Mouse (Mus musculus) frontal cortex, postnatal 10 days (tissue): ENCODE results near the gene Olfr1357.

Experiments
- DNase-seq, 2 experiments: peaks; one replicate each; pipeline ENCODE4 v3.0.0; 2022; ENCODE audit warnings: low spot score in 2 of 2, mixed read lengths in 1 of 2

The Olfr1357 gene

GRCm38 (mm10) chr10:78581121-78581520 lies 36.8 kb downstream of the Olfr1357 start:
- no peak for DNase-seq

GRCm38 (mm10) chr10:78578204-78578603 lies 39.7 kb downstream of the Olfr1357 start:
- DNase-seq: no peak

- DNase-seq: no peak
These were observed 41.3 kb downstream of the Olfr1357 start for GRCm38 (mm10) chr10:78576435-78577184.

GRCm38 (mm10) chr10:78575690-78576089 lies 42.2 kb downstream of the Olfr1357 start:
- DNase-seq: no peak

GRCm38 (mm10) chr10:78575105-78575632 lies 42.7 kb downstream of the Olfr1357 start:
- DNase-seq: no peak

GRCm38 (mm10) chr10:78574250-78575104 lies 43.4 kb downstream of the Olfr1357 start, which contains the start of gene Ilvbl:
TSS of gene Ilvbl (plus strand) at chr10:78574346.
- DNase-seq: peak; percentile 90 to 93

GRCm38 (mm10) chr10:78573226-78573625 lies 44.6 kb downstream of the Olfr1357 start:
- DNase-seq: no peak

GRCm38 (mm10) chr10:78570897-78571296 lies 47.0 kb downstream of the Olfr1357 start:
- DNase-seq: no peak

- DNase-seq: no peak
These were observed 47.5 kb downstream of the Olfr1357 start for GRCm38 (mm10) chr10:78570416-78570815.

GRCm38 (mm10) chr10:78569686-78570085 lies 48.2 kb downstream of the Olfr1357 start:
- DNase-seq: no peak

GRCm38 (mm10) chr10:78569191-78569590 lies 48.7 kb downstream of the Olfr1357 start:
- DNase-seq: no peak

GRCm38 (mm10) chr10:78565070-78565469 lies 52.8 kb downstream of the Olfr1357 start:
- no peak for DNase-seq
